Mouse (Mus musculus): ENCODE measurements at regions not wholly inside any gene's neighbourhood (a gene's known extent, or its start where the extent isn't known, plus 50 kb on each side); places are given as distances from the start of the nearest gene placed in this dataset.

DNA sequence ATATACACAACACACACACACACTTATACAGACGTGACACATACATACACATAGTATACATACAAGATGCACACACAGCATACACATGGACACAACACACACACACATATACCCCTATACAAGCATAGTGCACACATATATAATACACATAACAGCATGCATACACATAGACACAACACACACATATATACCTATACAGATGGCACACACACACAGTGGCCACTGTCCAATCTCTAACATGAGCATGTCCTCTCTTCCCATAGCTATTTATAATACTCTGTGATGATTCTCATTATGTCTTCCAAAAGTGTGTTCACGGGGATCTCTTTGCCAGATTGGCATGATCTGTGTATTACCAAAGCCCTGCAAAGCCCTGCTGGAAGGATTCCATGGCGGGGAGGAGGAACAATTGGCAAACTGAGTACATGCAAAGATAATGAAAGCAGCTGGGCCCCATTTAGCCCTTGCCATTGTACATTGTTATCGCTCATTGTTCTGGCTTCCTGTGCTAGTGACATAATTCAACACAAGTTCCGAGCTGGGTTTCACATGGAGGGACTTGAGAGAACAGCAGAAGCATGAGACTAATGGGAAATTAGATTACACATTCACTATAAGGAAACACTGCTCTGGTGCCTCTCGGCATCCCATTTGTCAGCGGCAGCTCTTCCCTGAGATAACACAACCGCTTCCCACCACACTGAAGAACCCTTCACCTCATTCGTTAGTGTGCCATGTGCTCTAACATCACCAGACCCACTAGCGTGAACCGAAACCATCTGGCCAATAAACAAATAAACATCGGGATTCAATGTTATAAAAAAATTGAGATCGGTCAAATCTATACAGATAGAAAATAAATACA lies 471.7 kb downstream of the Defb40 start:
- TF ChIP-seq EP300 (IDR thresholded peaks at IDR 0.05; ENCODE audit: low read depth) (no peak), CTCF (IDR thresholded peaks at IDR 0.05; ENCODE audit: low read depth) (no peak)

All from liver, embryonic 14.5 days (tissue).